Mouse (Mus musculus): ENCODE data around the gene Dazap1. TPM values are rescaled to one million over a fixed set of nuclear protein-coding genes. Genes with fewer than 3 reads are reported as not detected.

Dazap1 gene
- polyA plus RNA-seq, 1 experiment from 2014 or later: 42.3 TPM

DNA sequence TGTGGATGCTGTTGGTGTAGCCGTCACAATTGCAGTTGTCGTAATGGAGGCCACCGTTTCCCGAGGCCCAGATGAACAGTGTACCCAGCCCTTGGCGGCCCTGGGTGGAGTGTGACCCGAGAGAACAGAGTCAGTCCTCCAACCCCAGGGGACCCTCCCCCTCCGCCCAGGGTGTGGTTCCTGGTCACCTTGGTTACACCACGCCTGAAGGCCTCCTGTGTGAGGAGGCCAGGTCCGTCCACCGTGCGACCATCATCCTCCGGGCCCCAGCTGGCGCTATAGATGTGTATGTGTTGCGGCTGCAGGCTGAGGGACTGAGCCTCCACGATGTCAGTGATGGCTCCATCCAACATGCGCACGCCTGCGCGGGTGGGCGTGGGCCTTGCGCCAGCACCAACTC is 63.8 kb downstream of the Dazap1 start:
- no peaks in the 10 kb centered on the region for H3K9me3 ChIP-seq (ENCODE audit: control insufficient read depth, low read length)
- H3K9ac ChIP-seq (ENCODE audit: low read depth, low read length): no peak overlapping the region
- H3K4me3 ChIP-seq (ENCODE audit: low read depth, low read length): no peak overlapping the region
- ATAC-seq (ENCODE audit: low read depth) (no peak), DNase-seq (ENCODE audit: low spot score) (no peak)
- no peaks in the 10 kb centered on the region for H3K36me3 ChIP-seq (ENCODE audit: control insufficient read depth, insufficient read depth, low read length)
- peaks cover 8% of the 10 kb centered on the region for H3K4me1 ChIP-seq (ENCODE audit: control insufficient read depth, insufficient read depth, low read length)
- no peaks in the 10 kb centered on the region for H3K27me3 ChIP-seq (replicated peaks; ENCODE audit: control insufficient read depth, insufficient read depth, low read length)
- H3K4me2 ChIP-seq (ENCODE audit: low read depth, low read length): no peak overlapping the region
- no peak overlapping the region for H3K27ac ChIP-seq (replicated peaks; ENCODE audit: low read depth, low read length)
- 84% methylated on average over 21 of the region's 21 CpGs for WGBS

GRCm38 (mm10) chr10:80329273-80330081 is 68.2 kb downstream of the Dazap1 start, which contains the start of the genes Pcsk4 and Reep6:
Gene Pcsk4 (minus strand): TSS chr10:80329498.
Gene Reep6 (plus strand): TSS chr10:80329953.
- no peak within 1 kb of the TSS for H3K27ac ChIP-seq (replicated peaks; ENCODE audit: low read depth, low read length)

GRCm38 (mm10) chr10:80330084-80330483 is 68.8 kb downstream of the Dazap1 start:
- peak overlapping the region; percentile 50 for H3K4me3 ChIP-seq (ENCODE audit: low read depth, low read length)
- no peak; the same call in 1 of the 2 replicates for ATAC-seq (ENCODE audit: low read depth)
- no peaks in the 10 kb centered on the region for H3K36me3 ChIP-seq (ENCODE audit: control insufficient read depth, insufficient read depth, low read length)
- 2% methylated on average over 16 of the region's 41 CpGs for WGBS
- H3K9ac ChIP-seq (ENCODE audit: low read depth, low read length): peak overlapping the region; percentile 59
- DNase-seq (ENCODE audit: low spot score): no peak
- no peak overlapping the region for H3K27ac ChIP-seq (replicated peaks; ENCODE audit: low read depth, low read length)
- H3K27me3 ChIP-seq (replicated peaks; ENCODE audit: control insufficient read depth, insufficient read depth, low read length): no peaks in the 10 kb centered on the region
- peak overlapping the region; percentile 97 for H3K4me2 ChIP-seq (ENCODE audit: low read depth, low read length)
- H3K4me1 ChIP-seq (ENCODE audit: control insufficient read depth, insufficient read depth, low read length): peaks cover 3% of the 10 kb centered on the region
- H3K9me3 ChIP-seq (ENCODE audit: control insufficient read depth, low read length): no peaks in the 10 kb centered on the region

More at GRCm38 (mm10) chr10:80329273-80330081, 68.2 kb downstream of the Dazap1 start, which contains the start of the genes Pcsk4 and Reep6:
- H3K9ac ChIP-seq (ENCODE audit: low read depth, low read length): peak within 1 kb of the TSS; percentile 59
- peaks cover 3% of the 10 kb centered on the region for H3K4me1 ChIP-seq (ENCODE audit: control insufficient read depth, insufficient read depth, low read length)
- H3K9me3 ChIP-seq (ENCODE audit: control insufficient read depth, low read length): no peaks in the 10 kb centered on the region
- peak; percentile 93 for ATAC-seq (ENCODE audit: low read depth)
- peak within 1 kb of the TSS; percentile 50 for H3K4me3 ChIP-seq (ENCODE audit: low read depth, low read length)
- no peaks in the 10 kb centered on the region for H3K36me3 ChIP-seq (ENCODE audit: control insufficient read depth, insufficient read depth, low read length)
- H3K27me3 ChIP-seq (replicated peaks; ENCODE audit: control insufficient read depth, insufficient read depth, low read length): no peaks in the 10 kb centered on the region
- 4% methylated on average over 27 of the region's 36 CpGs for WGBS
- peak within 1 kb of the TSS; percentile 97 for H3K4me2 ChIP-seq (ENCODE audit: low read depth, low read length)
- DNase-seq (ENCODE audit: low spot score): peak; percentile 97

- Histone ChIP-seq H3K9me3 (ENCODE audit: control insufficient read depth, low read length) (no peaks in the 10 kb centered on the region), H3K4me1 (ENCODE audit: control insufficient read depth, insufficient read depth, low read length) (peaks cover 3% of the 10 kb centered on the region), H3K9ac (ENCODE audit: low read depth, low read length) (no peak overlapping the region), H3K27ac (replicated peaks; ENCODE audit: low read depth, low read length) (no peak overlapping the region), H3K27me3 (replicated peaks; ENCODE audit: control insufficient read depth, insufficient read depth, low read length) (no peaks in the 10 kb centered on the region), H3K36me3 (ENCODE audit: control insufficient read depth, insufficient read depth, low read length) (no peaks in the 10 kb centered on the region), H3K4me2 (ENCODE audit: low read depth, low read length) (peak overlapping the region; percentile 97; the same call in 1 of the 2 replicates), H3K4me3 (ENCODE audit: low read depth, low read length) (no peak overlapping the region)
- WGBS: 59% methylated on average over 2 of the region's 2 CpGs
- DNase-seq (ENCODE audit: low spot score): no peak
- no peak for ATAC-seq (ENCODE audit: low read depth)
Measured at GRCm38 (mm10) chr10:80330888-80331287, 69.6 kb downstream of the Dazap1 start.

- Histone ChIP-seq H3K27ac (replicated peaks; ENCODE audit: low read depth, low read length) (no peak overlapping the region), H3K4me3 (ENCODE audit: low read depth, low read length) (no peak overlapping the region), H3K27me3 (replicated peaks; ENCODE audit: control insufficient read depth, insufficient read depth, low read length) (no peaks in the 10 kb centered on the region), H3K36me3 (ENCODE audit: control insufficient read depth, insufficient read depth, low read length) (no peaks in the 10 kb centered on the region), H3K9me3 (ENCODE audit: control insufficient read depth, low read length) (no peaks in the 10 kb centered on the region), H3K4me2 (ENCODE audit: low read depth, low read length) (no peak overlapping the region), H3K9ac (ENCODE audit: low read depth, low read length) (no peak overlapping the region), H3K4me1 (ENCODE audit: control insufficient read depth, insufficient read depth, low read length) (peaks cover 3% of the 10 kb centered on the region)
- DNase-seq (ENCODE audit: low spot score) (no peak), ATAC-seq (ENCODE audit: low read depth) (no peak)
- WGBS: 52% methylated on average over 9 of the region's 10 CpGs
Measured at GRCm38 (mm10) chr10:80331636-80332524, 70.6 kb downstream of the Dazap1 start.

DNA sequence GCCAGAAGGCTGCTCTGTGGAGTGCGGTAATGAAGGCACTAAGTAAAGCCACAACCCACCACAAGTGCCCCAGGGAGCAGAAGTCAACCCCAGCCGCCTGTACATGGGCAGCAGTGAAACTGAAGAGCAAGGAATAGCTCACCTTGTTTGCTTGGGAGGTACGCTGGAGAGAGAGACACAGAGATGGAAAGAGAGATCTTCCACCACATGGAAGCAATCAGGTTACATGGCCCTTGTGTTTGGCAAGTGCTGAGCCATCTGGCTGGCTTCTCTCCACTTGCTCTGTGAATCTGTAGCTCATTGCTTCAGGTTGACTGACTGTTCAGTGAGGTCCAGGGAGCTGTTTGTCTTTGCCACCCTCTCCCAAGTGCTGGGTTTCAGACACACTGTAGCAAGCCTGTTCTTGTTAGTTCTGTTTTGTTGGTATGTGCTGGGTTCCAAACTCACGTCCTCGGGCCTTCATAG is 71.3 kb downstream of the Dazap1 start:
- Histone ChIP-seq H3K36me3 (ENCODE audit: control insufficient read depth, insufficient read depth, low read length) (no peaks in the 10 kb centered on the region), H3K4me3 (ENCODE audit: low read depth, low read length) (no peak overlapping the region), H3K4me2 (ENCODE audit: low read depth, low read length) (no peak overlapping the region), H3K9ac (ENCODE audit: low read depth, low read length) (no peak overlapping the region), H3K4me1 (ENCODE audit: control insufficient read depth, insufficient read depth, low read length) (peaks cover 3% of the 10 kb centered on the region), H3K9me3 (ENCODE audit: control insufficient read depth, low read length) (no peaks in the 10 kb centered on the region), H3K27ac (replicated peaks; ENCODE audit: low read depth, low read length) (no peak overlapping the region), H3K27me3 (replicated peaks; ENCODE audit: control insufficient read depth, insufficient read depth, low read length) (no peaks in the 10 kb centered on the region)
- 65% methylated on average over 5 of the region's 5 CpGs for WGBS
- DNase-seq (ENCODE audit: low spot score) (no peak), ATAC-seq (ENCODE audit: low read depth) (no peak)

DNA sequence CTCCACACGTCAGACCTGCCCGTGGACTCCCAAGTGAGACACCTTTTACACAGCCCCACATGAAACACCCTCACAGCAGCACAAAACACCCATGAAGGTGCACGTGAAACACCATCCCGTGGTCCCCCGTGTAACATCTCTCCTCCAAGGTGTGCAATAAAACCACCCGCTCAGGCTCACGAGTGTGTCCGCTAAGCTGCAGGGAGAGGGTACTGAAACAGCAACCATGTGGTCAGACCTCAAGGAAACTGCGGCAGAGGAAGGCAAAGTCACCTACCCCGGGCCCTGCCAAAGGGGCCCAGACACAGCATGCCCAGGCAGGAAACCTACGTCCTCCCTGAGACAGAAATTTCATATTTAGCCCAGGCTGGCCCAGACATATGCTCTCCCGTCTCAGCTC is 75.0 kb downstream of the Dazap1 start:
- 79% methylated on average over 12 of the region's 12 CpGs for WGBS
- no peak for DNase-seq (ENCODE audit: low spot score)
- H3K27me3 ChIP-seq (replicated peaks; ENCODE audit: control insufficient read depth, insufficient read depth, low read length): peaks cover 13% of the 10 kb centered on the region
- no peak overlapping the region for H3K4me2 ChIP-seq (ENCODE audit: low read depth, low read length)
- H3K36me3 ChIP-seq (ENCODE audit: control insufficient read depth, insufficient read depth, low read length): no peaks in the 10 kb centered on the region
- H3K9me3 ChIP-seq (ENCODE audit: control insufficient read depth, low read length): no peaks in the 10 kb centered on the region
- no peak overlapping the region for H3K9ac ChIP-seq (ENCODE audit: low read depth, low read length)
- H3K4me1 ChIP-seq (ENCODE audit: control insufficient read depth, insufficient read depth, low read length): no peaks in the 10 kb centered on the region
- H3K4me3 ChIP-seq (ENCODE audit: low read depth, low read length): no peak overlapping the region
- no peak overlapping the region for H3K27ac ChIP-seq (replicated peaks; ENCODE audit: low read depth, low read length)
- no peak for ATAC-seq (ENCODE audit: low read depth)

Data from embryonic facial prominence, embryonic 14.5 days (tissue).